Mouse (Mus musculus) neural tube, embryonic 10.5 days (tissue): ENCODE data around the gene Fcrl5.

Experiments
- DNase-seq: peaks from one replicate; pipeline ENCODE4 v3.0.0-alpha.2; 2017; ENCODE audit warnings: low spot score; ENCODE audit errors: extremely low spot score

Gene Fcrl5

DNA sequence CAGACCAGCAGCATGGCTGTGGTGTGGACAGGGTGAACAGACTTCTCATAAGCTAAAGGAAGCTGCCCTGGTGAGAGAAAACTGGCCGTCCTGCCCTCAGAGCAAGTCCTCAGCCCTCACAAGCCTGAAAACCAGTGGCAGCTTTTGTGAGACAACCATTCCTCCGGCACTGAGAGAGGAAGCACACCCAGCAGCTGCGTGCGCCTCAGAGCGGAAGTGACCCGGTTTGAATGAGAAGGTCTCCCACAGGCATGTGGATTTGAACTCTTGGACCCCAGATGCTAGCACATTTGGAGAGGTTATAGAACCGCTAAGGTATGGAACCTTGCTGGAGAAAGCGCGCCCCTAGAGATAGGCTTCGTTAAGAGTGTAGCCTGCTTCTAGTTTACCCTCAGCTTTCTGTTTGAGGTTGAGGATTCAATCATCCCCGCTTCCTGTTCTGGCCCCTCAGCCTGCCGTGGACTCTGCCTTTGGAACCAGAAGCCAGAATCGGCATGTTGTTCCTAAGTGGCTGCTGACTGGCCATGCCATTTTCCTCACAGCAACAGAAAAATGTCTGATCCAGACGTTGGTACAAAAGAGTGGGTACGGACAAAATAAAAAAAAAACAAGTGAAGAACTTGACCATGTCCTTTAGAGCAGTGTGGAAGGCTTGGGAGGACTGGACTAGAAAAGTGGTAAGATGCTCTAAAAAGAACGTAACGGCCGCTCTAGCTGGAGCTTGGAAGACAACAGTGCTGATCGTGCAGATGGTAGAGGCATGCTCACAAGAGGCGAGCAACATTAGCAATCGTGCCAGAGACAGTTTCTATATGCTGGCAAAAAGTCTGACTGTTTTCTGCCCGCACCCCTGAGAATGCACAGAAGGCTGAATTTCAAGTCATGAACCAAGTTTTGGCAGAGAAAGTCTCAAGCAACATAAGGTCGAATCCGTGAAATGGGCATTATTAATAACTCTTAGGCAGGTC, 64.8 kb downstream of the Fcrl5 start:
- DNase-seq: no peak

GRCm38 (mm10) chr3:87501151-87501550, 65.6 kb downstream of the Fcrl5 start:
- DNase-seq: no peak

DNA sequence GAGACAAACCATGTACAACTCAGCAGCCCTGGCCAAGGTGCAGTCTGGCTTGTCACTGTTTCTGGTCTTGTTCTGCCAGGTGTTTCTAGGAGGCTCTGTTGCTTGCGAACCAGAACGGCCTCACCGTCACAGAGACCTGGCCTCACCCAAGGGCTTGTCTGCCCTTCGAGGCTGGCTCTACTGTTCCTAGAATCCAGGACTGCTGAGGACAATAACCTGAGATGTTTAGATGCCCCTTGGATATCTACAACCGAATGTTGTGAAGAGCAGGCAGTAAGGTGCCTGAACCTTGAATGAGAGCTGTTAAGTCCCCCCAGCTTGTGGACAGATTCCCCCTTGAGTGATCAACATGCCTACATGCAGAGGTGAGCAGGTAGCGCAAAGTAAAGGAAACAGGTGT, 67.2 kb downstream of the Fcrl5 start:
- no peak for DNase-seq

GRCm38 (mm10) chr3:87504330-87504729, 68.8 kb downstream of the Fcrl5 start:
- peak; percentile 46 for DNase-seq

GRCm38 (mm10) chr3:87504749-87505425, 69.3 kb downstream of the Fcrl5 start:
- no peak for DNase-seq

DNA sequence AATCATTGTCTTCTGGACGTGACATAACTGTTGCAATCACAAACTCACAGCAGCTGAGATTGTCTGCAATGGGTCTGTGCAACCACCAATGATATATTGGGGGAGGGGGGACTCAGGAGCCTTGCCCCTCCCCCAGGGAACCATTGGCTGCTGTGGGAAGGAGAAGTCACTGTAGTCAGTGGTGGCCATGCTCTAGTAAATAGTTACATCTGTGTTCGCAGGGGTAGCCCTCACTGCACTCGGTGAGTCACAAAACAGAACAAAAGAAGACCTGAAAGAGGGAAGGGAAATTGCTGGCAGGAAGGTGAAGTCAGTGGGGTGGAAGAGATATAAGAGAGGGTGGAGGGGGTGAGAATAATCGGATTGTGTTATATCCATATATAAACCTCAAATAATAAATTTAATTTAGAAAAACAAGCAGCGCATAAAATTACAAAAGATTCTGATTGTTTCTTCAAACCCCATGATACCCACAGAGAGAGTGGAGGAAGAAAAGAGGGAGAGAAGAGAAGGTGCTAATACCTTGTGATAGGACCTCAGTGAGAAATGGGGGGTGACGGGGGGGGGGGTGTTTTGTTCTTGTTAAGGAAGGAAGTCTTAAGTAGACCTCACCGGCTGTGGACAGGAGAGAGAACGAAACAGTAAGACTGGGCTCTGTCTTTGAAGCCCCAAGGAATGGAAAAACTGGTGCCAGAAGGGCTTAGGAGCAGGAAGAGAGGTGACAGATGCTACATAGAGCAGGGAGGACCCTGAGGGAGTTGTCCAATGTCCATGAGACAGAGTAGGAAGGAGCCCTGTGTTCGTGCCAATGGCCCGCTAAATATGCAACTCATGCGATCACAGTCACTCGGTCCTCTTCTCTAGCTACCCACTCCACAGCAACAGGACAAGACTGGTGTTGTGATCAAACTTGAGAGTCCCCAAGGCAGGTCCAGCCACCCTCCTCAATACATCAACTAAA, 71.2 kb downstream of the Fcrl5 start:
- no peak for DNase-seq

DNA sequence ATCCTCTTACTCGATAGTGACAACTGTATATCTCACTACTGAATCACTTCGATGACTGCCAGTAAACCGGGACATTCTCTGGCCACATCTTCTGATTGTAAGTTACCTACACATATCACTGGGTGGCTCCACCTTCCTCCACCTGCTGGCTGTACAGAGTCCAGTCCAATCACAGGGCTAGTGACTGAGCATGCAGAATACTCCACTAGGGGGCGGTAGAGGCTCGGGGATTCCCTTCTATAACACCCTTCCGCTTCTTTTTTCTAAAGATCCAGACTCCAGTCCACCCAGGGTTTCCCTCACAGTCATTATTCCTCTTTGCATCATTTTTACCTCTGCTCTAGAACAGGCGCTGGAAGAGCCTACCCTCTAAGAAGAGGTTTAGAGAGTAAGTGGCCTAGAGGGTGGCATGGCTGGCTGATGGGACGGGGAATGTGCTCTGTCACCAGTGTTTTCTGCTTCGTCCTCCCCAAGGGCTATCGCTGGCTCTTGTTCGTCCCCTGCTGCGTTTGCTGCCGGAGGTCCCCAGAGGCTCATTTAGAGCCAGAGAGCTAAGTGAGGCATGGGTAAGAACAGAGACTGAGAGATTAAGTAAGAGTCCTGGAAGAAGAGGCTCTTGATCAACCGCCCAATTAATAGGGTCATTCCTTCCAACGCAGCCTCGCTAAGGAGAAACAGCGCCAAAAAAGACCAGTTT, 72.8 kb downstream of the Fcrl5 start:
- DNase-seq: peak; percentile 90

DNA sequence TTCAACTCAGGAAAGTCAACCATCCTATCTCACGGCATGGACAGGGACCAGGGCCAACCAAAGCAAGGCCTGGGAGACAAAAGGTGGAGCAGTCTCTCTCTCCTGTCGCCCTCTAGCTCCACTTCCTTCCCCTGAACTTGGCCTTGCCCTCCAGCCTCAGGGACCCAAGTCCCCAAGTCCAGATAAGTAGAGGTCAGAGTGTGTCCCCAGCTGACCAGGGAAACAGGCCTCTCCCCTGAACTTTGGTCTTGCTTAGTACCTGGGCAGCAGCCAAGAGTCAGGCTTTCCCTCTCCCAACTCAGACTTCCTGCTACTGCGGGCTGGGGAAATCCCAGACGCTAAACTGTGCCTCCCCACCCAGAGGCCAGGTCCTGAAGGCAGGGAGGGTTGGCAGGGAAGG, 73.5 kb downstream of the Fcrl5 start:
- DNase-seq: no peak

DNA sequence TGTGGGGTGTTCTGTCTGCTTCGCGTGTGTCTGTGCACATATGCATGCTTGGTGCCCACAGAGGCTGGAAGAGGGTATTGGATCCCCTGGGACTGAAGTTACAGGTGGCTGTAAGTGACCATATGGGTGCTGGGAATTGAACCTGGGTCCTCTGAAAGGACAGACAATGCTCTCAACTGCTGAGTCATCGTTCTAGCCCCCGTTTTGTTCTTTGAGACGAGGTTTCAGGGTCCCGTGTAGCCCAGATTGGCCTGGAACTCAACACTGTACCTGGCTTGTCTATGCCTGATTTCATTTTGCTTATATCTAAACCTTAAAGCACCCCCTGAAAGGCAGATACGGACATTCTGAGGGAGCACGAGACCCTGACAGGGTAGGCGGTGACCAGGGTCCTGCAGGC, 75.3 kb downstream of the Fcrl5 start:
- no peak for DNase-seq

GRCm38 (mm10) chr3:87511971-87512765, 76.6 kb downstream of the Fcrl5 start:
- no peak for DNase-seq

DNA sequence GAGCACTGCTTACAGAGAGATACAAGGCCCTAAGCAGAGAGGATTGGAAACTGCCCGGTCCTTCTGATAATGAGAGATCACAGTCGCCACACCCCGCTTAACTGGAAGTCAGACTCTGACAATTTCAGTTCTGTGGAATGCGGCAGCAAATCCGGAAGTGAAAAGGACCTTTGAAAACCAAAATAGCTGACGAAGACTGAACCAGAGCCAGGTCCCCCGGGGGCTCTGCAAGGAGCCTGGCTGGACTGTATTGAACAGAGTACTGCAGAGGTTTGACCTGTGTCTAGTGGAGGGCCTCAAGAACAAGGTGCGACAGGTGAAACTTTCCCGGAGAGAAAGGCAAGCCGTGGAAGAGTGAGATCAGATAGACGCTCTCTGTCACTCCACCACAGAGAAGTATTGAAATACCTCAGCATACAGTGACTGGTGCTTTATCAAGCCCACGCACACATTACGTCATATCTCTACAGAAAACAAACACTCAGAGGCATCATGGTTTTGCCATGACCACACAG, 80.1 kb downstream of the Fcrl5 start:
- DNase-seq: no peak

DNA sequence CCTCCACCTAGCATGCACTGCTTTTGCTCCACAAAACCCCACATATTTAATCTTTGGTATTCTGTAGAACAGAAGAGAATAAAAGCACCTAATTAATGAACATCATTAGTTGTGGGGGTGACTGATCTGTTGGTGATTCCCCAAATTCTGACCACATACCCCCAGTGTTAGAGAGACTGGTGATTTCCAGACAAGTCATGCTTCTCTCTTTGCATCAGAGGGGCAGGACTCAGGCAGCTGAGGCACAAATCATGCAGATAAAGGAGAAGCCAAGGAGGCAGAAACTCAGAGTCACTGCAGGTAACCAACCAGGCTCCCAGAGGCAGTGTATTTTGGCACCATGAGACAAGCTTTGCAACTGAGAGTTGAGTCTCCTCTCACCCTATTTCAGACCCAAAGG, 82.9 kb downstream of the Fcrl5 start:
- no peak for DNase-seq

DNA sequence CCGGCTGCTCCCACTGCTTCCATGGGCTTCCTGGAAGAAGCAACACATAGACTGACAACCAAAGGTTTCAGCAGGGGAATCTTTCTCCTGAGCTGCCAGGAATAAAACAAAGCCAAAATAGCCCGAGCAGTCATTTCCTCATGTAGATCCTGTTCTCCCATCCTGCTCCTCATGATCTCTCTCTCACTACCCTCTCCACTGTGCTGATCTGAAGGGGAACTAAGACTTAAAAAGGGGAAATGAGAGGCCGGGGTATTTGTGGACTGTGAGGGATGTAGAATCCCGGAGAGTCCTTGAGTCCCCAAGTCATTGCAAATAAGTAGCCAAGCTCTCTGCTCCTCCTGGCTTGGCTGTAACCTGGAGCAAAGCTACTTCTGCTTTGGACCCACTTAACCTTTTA, 85.6 kb downstream of the Fcrl5 start:
- DNase-seq: no peak

- no peak for DNase-seq
Measured at GRCm38 (mm10) chr3:87521833-87522232, 86.3 kb downstream of the Fcrl5 start.

DNA sequence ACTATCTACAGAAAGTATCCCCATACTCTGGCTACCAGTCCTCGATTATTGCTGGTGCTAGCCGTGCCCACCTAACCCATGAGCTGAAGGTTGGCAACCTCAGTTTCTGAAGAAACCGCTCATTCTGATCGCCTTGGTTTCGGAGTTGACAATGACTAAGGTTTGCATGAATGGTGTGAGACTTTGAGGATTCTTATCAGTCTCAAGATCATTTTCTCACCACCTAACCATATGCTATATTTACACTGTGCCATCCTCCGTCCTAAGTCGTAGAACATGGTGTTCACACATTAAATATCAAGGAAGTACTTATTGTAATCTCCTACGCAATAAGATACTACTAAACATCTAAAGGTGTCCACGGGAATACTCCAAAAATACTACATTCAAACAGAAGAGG, 88.1 kb downstream of the Fcrl5 start:
- no peak for DNase-seq

- DNase-seq: peak; percentile 90
Measured at GRCm38 (mm10) chr3:87525043-87525836, 89.7 kb downstream of the Fcrl5 start, which contains the start of gene Etv3. Gene Etv3 (plus strand): TSS chr3:87525407.

DNA sequence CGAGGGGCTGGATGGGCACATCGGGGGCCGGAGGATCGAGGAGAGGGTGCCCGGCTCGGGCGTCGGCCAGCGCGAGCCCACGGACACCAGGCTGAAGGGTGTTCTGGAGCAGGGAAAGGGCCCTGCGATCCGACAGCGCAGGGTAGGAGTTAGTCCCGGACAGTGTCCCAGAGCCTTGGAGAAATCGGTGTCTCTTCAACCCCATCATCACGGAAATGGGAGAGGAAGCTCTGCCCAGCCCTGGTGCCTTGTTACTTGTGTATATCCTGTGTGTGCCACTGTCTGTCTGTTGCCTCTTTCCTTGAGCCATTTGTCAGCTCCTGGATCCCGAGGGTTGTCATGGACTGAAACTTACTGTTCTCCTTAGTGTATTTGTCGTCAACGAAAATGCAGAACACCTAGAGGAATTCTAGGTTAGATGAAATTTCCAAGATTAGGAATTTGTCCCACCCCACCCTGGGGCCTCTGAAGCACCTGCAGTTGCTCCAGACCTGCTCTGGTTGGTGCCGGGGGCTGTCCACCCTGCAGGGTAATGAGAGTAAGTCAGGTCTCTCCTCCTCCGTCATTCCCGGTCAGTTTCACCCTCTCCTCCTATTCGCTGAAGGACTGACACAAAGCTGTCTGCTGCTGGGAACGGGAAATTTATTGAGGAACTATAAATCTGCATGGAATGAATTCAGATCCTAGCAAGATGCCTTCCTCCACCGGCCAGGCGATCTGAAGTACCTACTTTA, 90.4 kb downstream of the Fcrl5 start:
- peak; percentile 30 for DNase-seq

DNA sequence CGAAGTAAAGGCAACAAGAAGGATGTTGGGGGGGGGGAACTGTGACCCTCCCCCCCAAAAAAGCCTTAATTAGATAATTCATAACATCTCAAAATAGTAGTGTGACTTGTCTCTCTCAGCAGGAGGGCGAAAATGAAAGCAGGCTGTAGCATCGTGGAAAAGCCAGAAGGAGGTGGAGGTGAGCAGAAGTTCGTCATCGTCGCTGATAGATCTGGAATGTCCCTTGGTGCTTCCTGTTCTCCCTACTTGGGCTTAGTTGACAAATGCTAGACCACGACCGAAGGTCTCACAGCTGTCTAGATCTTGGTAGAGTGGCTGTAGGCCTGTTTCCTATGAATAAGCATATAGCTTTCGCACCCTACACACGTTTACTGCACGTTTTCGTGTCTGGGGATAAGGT, 91.6 kb downstream of the Fcrl5 start:
- DNase-seq: no peak
